Mouse (Mus musculus): ENCODE results near the gene Rho.

Gene Rho

DNA sequence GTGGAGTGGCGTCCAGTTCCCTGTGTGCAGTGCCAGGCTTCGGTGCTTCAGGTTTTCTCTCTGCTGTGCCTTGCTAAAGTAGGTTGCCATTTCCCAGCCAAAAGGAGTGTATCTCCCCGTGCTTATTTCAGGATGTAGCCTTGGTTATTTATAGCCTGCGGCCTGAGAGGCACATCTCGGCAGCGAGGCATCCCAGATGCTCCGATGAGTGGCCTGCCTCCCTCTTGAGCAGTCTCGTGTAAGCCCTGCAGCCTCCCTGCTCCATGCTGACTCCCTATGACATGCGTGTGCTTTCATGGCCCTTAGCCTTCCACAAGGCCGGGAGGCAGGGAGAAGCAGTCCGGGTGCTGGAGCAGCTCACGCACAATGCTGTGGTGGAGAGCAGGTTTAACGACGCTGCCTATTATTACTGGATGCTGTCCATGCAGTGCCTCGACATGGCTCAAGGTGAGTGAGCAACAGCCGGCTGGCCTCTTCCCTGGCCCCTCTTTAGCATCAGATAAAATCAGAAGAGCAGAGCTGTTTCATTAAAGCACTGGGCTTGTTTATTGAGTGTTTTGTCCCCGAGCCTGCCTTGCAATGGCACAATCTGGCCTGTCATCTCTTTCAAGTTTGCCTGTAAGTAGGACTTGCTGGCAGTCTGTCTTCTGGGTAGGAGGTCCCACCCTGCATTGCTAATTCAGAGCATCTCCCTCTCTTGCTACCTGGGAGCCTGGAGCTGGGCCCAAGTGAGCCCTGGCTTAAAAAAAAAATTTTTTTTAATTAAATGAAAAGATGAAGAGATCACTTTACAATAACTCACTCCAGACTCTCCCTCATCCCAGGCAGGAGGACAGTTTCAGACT lies 15.7 kb upstream of the Rho start:
- no peak for DNase-seq (ENCODE audit: low spot score)

DNA sequence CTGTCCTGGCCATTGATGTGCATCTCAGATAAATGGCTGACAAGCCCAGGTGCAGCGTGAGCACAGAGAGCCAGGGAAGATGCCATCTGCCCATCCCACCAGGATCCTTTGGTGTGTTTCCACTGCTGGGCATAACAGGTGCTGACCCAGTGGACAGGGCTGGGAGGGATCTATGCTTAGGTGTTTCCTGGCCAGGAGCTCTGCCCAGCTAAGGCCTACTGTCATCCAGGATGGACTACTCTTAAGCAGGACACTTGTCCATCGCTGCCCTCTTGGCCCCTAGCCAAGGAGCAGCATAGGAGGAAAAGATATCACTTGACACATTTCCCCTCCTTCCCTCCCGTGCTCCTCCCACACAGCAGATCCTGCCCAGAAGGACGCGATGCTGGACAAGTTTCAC lies 14.9 kb upstream of the Rho start:
- no peak for DNase-seq (ENCODE audit: low spot score)

DNA sequence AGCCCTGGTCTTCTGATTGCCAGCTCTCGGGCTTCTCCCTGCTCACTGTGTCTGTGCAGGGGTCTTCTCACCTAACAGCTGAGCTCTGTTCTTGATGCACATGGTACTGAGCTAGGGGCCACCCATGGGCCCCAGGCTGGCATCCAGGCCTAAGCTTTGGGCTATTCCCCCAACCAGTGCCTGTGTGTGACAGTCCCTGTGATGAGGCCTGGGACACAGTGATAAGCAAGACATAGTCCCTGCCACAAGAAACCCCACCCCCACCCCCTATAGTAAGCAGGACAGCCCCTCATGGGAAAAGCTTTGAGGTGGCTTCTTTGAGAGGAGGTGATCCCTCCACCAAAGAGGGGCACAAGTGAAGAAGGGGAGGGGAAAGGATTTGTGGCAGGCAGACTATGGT lies 12.9 kb upstream of the Rho start:
- no peak for DNase-seq (ENCODE audit: low spot score)

DNA sequence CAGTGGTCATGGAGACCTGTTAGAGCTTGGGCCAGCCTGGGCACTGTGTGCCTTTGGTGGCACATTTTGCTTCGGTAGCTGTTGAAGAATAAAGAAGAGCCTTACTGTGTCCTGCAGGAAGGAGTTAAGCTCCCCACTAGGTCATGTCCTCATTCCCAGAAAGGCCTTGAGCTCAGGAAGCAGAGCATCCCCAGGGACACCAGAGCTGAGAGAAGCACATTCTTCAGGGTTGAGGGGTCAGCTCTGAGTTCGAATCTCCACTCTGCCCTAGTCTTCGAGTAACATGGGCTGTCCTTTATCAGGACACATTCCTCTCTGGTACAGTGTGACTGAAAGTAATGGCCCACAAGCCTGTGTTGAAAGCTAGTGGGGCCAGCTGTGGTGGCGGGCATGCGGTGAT lies 11.7 kb upstream of the Rho start:
- no peak for DNase-seq (ENCODE audit: low spot score)

DNA sequence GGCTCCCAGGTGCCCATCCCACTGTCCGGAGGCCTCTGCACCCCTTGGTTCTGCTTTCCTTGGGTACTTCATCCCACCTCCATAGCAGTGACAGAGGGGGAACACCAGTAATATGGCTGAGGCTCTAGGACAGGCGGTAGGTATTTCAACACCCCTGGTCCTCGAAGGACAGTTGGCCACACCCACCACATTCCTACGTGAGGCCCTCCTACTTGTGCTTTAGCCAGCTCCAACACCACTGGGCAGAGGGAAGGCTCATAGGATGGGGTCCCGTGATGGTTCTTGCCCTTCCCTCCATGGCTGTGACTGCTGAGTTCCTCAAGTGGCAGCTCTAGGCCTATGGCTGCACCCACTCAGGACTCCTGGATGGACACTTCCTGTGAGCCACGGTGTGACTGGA lies 6.7 kb upstream of the Rho start:
- no peak for DNase-seq (ENCODE audit: low spot score)

DNA sequence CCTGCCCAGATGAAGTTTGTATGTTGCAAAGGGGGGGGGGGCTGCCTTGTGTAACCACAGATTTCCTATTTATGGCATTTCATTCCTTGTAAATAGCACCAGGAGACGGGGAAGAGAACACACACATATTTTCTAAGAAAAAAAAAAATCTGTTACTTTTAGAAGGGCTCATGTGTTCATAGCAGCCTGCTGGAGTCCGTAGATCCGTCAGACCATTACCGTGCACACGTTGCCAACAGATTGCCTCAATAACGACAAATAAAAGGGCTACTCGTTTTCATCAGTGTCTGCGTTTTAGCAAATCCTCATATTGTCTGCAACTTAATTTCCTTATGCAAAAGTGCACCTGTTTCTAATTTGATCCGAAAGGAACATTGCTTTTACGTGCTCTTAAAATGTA lies 5.1 kb upstream of the Rho start:
- DNase-seq (ENCODE audit: low spot score): no peak

DNA sequence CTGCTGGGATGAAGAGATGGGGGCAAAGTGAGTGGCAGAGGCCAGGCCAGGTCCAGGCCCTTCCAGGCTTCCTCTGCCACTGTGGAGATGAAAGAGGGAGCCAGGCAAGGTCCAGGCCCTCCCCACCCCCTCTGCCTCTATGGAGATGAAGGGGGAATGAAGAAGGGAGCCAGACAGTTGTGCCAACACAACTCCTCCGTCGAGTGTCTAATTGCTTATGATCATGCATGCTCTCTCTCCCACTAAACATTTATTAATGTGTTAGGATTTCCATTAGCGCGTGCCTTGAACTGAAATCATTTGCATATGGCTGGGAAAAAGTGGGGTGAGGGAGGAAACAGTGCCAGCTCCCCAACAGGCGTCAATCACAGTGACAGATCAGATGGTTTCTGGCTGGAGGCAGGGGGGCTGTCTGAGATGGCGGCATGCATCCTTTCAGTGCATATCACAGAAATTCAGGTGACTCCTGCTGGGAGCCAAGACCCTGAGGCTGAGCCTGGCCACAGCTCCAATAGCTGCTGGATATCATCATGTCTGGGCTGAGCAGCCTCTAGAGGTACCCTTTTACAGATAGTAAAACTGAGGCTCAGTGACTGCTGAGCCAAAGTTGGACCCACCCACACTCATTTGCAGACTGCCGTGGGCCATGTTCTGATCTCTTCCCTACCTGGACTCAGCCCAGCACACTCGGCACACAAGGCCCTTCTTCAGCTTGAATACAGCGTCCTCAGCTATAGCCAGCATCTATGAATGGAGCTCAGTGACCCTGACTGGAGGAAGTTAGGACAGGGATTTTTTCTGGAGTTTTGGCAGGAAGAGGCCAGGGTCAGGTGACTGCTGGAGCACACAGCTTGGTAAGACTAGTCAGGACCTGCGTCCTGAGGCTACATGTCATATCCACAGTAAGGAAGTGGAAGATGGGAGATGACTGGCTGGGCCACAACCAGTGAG lies 4.0 kb upstream of the Rho start:
- no peak for DNase-seq (ENCODE audit: low spot score)

DNA sequence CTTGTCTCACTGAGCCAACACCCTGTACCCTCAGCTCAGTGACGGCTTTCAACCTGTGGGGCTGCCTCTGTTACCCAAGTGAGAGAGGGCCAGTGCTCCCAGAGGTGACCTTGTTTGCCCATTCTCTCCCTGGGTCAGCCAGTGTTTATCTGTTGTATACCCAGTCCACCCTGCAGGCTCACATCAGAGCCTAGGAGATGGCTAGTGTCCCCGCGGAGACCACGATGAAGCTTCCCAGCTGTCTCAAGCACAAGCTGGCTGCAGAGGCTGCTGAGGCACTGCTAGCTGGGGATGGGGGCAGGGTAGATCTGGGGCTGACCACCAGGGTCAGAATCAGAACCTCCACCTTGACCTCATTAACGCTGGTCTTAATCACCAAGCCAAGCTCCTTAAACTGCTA lies 1.5 kb upstream of the Rho start:
- no peak for DNase-seq (ENCODE audit: low spot score)

DNA sequence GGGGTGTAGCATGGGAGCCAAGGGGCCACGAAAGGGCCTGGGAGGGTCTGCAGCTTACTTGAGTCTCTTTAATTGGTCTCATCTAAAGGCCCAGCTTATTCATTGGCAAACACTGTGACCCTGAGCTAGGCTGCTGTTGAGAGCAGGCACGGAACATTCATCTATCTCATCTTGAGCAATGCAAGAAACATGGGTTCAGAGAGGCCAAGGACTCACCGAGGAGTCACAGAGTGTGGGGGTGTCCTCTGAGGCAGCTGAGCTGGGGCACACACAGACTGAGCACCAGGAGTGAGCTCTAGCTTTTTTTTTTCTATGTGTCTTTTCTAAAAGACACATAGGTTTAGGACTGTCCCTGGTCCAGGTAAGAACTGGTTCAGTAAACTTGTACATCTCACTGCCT lies 843 bp downstream of the Rho start:
- no peak for DNase-seq (ENCODE audit: low spot score)

DNA sequence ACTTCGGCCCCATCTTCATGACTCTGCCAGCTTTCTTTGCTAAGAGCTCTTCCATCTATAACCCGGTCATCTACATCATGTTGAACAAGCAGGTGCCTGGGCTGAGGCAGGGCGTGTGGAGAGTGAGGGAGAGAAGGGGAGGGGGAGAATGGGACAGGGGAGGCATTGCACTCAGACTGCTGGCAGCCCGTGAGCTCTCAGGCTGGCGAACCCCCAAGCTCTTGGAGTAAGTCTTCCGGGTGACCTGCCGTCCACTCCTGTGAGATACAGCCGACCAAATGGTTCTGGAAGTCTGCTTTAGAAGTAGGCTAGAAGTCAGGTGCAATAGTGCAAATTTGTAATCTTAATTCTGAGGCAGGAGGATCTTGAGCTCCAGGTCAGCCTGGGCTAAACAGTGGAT lies 4.0 kb downstream of the Rho start:
- no peak for DNase-seq (ENCODE audit: low spot score)

DNA sequence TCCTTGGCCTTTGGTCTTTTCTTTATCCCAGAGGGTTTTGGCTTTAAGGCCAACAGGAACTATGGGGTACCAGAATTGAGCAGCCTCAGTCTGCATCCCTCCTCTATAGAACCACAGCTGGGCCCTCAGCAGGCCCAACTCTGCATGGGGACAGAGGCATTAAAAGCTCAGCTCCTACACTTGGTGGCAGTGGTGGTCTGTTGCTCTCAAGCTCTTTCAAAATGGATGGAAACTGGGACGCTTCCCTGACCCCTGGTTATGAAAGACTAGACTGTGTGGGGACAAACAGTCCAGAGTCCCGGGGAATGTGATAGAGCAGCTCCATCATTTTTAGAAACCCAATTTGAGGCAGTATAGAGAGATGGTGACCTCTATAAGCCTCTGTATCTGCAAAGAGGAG lies 6.5 kb downstream of the Rho start:
- DNase-seq (ENCODE audit: low spot score): no peak

DNA sequence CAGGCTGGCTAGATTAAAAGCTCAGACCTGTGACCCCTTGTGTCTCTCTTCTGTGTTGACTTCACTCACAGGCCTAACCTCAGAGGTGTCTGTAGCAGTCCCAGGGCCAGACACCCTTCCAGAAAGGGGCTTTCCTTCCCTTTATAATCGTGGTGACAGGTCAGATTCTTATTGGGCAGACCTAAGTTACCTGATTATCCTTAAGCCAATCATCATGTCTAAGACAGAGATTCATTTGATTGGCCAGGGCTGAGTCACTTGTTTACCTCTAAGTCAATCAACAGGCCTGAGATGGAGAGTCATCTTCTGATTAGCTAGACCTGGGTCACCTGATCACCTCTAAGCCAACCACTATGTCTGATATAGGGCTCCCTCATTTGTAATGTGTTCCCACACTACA lies 7.2 kb downstream of the Rho start:
- DNase-seq (ENCODE audit: low spot score): no peak

DNA sequence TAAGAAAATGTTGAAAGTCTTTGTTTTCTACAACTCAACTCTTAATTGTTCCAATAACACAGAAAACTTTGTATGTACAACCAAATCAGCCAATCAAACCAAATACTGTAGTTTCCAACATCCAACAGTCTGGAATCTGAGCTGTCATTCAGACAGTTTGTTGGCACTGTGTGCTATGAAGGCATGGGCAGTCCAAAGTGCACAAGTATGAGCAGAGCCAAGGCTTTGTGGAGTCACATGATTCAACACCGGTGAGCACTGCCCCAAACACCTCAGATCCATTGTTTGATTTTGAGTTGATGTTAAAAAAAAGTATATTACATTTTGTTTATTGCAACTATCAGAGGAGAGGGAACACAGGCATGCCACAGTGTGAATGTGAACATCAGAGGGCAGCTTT lies 9.1 kb downstream of the Rho start:
- no peak for DNase-seq (ENCODE audit: low spot score)

DNA sequence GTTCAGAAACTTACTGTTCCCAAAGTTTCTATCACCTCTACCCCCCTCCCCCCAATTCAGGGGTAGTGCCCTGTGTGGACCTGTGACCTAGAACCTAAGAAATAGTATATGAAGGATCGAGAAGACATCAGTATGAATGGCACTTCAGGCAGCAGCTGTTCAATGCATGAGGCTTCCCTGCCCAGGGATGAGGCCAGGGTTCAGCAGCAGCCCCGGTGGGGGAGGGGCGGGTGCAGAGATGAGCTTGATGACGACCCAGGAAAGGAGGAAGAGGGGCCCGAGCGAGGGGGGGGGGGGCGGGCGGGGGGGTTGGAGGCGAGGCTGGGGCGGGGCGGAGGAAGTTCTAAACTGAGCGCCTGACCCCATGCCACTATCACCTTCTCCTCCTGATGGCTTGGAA lies 9.6 kb downstream of the Rho start:
- DNase-seq (ENCODE audit: low spot score): no peak

DNA sequence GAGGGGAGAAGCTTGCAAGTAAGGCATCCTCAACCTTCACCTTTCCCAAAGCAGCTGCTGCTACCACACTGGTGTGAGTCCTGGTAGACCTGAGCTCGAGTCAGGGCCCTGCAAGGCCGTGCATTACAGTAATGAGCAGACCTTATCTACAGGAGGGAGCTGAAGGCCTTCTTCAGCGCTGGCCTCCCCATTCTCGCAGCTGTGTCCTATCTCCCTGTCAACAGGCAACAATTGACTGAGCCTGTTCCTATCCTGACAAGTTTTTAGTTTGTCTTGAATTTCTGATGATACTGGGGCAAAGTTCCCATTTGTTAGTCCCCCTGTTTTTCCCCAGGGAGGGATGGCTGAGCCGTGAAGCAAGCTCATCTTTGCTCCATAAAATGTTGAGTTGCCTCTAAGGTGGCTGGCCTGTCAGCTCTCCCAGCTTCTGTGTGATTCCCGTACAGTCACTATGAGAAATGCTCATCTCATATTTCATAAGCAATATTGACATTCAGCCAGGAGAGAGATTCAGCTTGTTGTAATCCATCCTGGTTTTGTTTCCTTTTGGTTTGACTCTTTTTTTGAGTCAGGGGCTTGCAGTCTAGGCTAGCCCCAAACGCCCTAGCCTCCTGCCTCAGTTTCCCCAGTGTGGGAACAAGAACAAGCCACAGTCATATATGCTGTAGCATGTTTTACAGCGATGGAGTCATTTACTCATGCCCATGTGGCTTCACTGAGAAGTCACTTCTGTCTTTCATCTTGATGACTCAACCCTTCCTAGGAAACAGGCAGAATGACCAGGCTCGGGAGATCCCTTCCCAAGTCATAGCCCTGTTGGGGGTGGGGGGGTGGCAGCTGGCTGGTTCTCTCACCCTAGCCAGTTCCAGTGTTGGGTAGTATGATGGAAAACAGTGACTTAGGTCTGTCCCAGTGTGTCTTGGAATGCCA lies 12.2 kb downstream of the Rho start:
- DNase-seq (ENCODE audit: low spot score): no peak

DNA sequence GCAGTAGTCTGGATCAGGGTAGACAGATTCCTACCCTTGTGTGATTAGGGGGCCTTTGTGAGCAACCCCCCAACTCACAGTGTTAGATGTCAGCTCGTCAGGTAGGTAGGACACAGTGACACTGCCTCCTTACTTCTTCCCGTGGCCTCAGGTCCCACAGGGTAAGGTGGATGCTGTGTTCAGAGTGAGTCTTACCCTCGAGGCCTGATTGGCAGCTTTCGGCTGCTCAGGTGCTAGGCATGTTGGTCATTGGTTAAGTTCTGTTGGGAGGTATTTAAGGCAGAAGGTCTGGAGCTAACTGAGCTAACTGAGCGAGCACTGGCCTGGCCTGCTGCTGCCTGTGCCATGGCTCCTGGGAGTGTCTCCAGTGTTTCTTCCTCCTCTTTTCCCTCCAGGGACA lies 13.1 kb downstream of the Rho start, which contains the start of gene H1foo:
H1foo (plus strand) TSS at position 301 of the 400 bp plus-strand sequence.
- DNase-seq (ENCODE audit: low spot score): no peak

DNA sequence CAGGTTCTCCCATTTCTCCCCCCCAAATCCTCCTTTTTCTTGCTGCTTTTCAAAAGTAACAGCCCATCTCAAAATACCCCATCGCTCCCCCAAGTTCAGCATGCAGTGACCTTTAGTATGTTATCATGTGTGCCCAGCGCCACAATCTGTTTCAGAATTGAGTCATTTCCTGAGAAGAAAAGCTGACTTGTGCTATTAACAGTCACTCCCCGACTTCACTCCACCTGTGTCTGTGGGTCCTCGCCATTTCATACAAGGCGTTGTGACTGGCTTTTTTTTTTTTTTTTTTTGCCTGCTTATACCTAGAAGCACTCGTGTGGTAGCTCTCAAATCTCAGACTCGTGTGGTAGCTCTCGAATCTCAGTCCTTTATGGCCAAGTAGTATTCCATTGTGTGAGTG lies 14.1 kb downstream of the Rho start:
- DNase-seq (ENCODE audit: low spot score): no peak

DNA sequence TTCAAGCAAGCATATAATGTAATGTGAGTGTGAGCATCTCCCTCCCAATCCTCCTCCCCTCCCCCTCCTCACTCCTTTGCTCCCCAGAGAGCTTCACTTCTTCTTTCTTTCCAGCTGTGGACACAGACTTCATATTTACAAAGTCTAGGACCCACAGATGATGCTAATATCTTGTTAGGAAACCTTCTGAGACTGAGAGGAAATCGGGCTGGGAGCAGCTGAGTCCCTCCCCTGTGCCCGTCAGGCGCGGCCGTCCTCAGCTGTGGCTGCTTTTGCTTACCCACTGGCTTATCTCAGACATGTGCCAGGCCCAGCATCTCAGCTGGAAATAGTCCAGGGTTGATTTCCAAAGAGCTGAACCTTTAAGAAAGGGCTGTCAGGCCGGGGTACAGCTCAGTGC lies 14.8 kb downstream of the Rho start:
- DNase-seq (ENCODE audit: low spot score): no peak

DNA sequence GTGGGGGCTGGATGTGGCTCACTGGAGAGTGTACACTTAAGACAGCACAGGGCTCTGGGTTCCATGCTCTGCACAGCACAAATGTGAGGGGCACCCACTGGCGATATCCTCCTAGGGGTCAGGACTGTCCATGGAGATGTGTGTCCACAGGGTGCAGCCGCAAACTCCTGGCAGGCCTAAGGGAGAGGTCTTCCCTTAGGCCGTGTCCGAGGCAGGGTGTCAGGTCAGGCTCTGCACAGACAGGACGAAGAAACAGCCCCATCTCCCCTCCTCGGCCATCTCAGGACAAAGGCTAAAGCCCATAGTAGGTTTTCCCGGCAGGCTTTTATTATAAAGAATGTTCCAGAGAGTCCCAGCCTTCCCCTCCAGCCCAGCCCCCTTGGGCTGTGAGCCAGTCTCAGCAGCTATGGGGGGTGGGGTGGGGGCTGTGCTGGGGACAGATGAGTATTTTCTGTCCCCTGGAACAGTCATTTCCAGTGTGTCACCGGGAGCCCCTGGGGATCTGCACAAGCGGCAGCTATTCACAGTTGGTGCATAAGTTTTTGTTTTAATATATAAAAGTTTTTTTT lies 23.0 kb downstream of the Rho start:
- no peak for DNase-seq (ENCODE audit: low spot score)

DNA sequence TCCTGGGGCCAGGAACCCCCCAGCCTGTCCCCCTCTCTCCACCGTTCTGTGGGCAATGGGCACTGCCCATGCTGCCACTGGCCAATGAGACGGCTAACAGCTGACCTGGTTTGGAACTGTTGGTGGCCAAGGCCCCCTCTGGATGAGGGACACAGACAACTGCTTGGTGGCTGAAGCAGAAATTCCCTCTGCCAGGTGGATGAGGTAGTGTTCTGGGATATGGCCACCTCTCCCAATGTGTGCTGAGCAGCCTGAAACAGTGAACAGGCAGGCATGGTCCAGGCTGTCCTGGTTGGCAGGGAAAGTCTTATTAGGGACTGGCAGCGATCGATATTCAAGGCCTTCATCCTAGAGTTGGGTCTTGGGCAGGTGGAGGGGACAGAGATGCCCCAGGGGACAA lies 23.6 kb downstream of the Rho start:
- DNase-seq (ENCODE audit: low spot score): no peak

DNA sequence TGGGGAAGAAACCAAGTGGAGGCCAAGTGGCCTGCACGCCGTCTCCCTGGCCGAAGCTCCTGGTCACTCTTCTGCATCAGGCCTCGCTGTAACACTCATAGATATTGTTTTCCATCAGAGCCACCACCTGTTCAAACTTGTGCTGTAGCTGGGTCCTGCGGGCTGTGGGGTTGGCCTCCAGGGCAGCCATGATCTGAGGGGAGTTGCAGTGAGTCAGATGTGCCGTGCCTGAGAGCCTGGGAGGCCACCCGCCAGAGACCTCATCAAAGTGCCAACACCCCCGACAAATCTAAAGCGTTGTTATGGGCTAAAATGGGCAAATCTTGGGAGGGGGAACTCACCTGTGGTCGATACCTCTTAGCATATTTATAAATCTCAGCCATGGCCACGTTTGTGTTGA lies 24.1 kb downstream of the Rho start:
- DNase-seq (ENCODE audit: low spot score): no peak

DNA sequence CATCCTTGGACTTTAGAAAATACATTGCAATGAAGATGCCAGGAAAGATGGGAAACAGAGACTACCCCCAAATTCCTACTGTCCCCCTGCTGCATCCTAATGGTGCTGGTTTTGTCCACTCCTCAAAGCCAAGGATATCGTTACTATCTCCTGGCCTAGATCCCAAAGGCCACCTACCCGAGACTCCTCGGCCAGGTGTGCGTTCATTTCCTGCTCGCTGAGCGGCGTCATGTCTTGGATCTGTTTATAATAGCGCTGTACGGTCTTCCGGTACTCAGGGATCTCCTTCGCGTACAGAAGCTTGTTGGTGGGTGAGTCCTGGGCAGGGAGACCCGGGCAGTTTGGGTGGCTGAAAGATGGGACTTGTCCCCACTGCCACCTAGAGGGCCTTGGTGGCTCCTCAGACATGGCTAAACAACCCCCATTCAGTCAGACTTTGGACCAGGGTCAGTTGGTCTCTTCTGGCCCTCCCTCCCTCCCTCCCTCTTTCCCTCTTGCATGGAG lies 24.9 kb downstream of the Rho start:
- no peak for DNase-seq (ENCODE audit: low spot score)

All from layer of hippocampus, adult 11-12 months (tissue).